Mouse (Mus musculus) liver, adult 2 months (tissue): ENCODE results near the gene Ahsa1. TPM values are rescaled to one million over a fixed set of nuclear protein-coding genes. Genes with fewer than 3 reads are reported as not detected.
"Not testable (repeated sequence)": the region's sequence is repeated elsewhere in the genome, so short reads cannot be mapped to it uniquely, and the experiment has no call there.

ENCODE experiments used
- DNase-seq: peaks from one replicate; pipeline ENCODE4 v3.0.0-alpha.2; 2011; ENCODE audit warnings: low read depth, low spot score; ENCODE audit errors: extremely low read depth
- H3K27ac ChIP-seq: fragments of 200-500 bp; replicated peaks from 2 replicates; pipeline ENCODE4 v1.5.1; 2012; ENCODE audit warnings: low read depth, mild to moderate bottlenecking, control low read depth, inconsistent platforms, low read length; ENCODE audit not compliant: insufficient read depth
- H3K27me3 ChIP-seq: fragments of 200-500 bp; 2 replicates; pipeline ENCODE4 v1.6.1; 2012; ENCODE audit warnings: mild to moderate bottlenecking, moderate library complexity, low read length, inconsistent platforms; ENCODE audit not compliant: control insufficient read depth, insufficient read depth
- H3K36me3 ChIP-seq: fragments of 200-500 bp; 2 replicates; pipeline ENCODE4 v1.6.1; 2012; ENCODE audit warnings: low read length, inconsistent platforms; ENCODE audit not compliant: control insufficient read depth, insufficient read depth
- H3K4me1 ChIP-seq: fragments of 200-500 bp; 2 replicates; pipeline ENCODE4 v1.6.1; 2011; ENCODE audit warnings: low read length; ENCODE audit not compliant: control insufficient read depth, insufficient read depth
- H3K4me3 ChIP-seq: fragments of 200-500 bp; 2 replicates; pipeline ENCODE4 v1.5.1; 2011; ENCODE audit warnings: low read depth, mild to moderate bottlenecking, control low read depth, low read length, moderate library complexity; ENCODE audit not compliant: insufficient read depth
- H3K79me2 ChIP-seq: fragments of 200-500 bp; 2 replicates; pipeline ENCODE4 v1.6.1; 2012; ENCODE audit warnings: inconsistent platforms, mild to moderate bottlenecking, low read length, moderate library complexity; ENCODE audit not compliant: control insufficient read depth, insufficient read depth
- H3K9ac ChIP-seq: fragments of 200-500 bp; 2 replicates; pipeline ENCODE4 v1.6.1; 2012; ENCODE audit warnings: low read depth, mild to moderate bottlenecking, control low read depth, inconsistent platforms, low read length
- CTCF ChIP-seq: fragments of 200-500 bp; IDR thresholded peaks from 2 replicates; pipeline ENCODE4 v1.5.1; 2011; ENCODE audit warnings: low read depth, low read length, control low read depth
- POLR2A ChIP-seq: fragments of 200-500 bp; IDR thresholded peaks from 2 replicates; pipeline ENCODE4 v1.6.1; 2011; ENCODE audit warnings: low read length, control low read depth; ENCODE audit not compliant: insufficient read depth; ENCODE audit errors: extremely low read depth
- WGBS: fragments of 180-500 bp; shearing (Covaris S2); methylation state at CpG from one replicate; pipeline ENCODE4 v1.1.7; 2018; 5-methylcytosine and 5-hydroxymethylcytosine counted together
- polyA plus RNA-seq: library from polyadenylated mRNA; depleted of rRNA; stranded (reverse); fragments of >200 nt; gene quantifications from 2 replicates; pipeline ENCODE4 v1.2.3, GENCODE M21; 2012
- total RNA-seq: library from RNA; depleted of rRNA; stranded (reverse); fragments of >200 nt; gene quantifications from 2 replicates; pipeline ENCODE4 v1.2.3, GENCODE M21; 2014

Ahsa1 gene
- total and polyA plus RNA-seq, 2 experiments, result 67.4 to 92.9 TPM

DNA sequence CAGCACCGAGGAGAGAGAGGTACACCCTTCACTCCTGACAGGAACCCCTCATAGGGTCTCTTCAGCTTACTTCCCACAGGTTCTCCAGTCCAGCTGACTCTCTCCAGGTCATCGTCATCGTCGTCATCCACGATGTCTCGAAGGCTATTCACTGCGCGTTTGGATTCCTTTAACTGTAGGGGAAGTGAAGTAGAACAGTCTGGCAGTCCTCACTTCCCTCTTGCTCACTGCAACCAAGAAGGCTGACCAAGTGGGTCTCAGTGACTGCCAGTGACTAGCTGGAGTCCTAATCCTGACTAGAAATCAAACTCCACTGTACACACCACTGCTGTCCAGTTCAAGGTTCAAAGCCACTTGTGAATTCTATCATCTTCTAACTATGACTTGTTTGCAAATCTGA lies 5.7 kb upstream of the Ahsa1 start:
- no peak for DNase-seq
- WGBS, result 94% methylated on average over 8 of the region's 8 CpGs
- TF ChIP-seq CTCF, result no peak
- no peak for TF ChIP-seq POLR2A
- H3K4me3 ChIP-seq, result no peak overlapping the region
- H3K36me3 ChIP-seq, result peaks cover 45% of the 10 kb centered on the region
- no peak overlapping the region for H3K9ac ChIP-seq
- H3K27ac ChIP-seq, result no peak overlapping the region
- H3K27me3 ChIP-seq, result no peaks in the 10 kb centered on the region
- no peaks in the 10 kb centered on the region for H3K79me2 ChIP-seq
- no peaks in the 10 kb centered on the region for H3K4me1 ChIP-seq

DNA sequence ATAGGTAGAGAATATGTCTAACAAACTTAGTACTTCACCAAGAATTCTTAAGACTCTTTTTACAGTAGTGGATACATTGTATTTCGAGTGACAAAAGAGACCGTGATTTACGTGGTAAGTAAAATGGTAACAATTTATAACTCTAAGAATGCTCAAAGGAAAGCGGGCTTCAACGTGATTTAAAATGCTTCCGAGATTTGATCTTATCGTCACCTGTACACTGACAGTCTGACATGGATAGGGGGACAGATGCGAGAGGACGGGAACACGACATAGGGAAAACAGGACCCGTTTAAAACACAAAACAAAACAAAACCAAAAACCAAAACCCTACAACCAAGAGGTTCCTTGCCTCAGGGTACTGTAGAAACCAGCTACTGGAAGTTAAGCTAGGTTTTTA lies 835 bp upstream of the Ahsa1 start:
- Histone ChIP-seq H3K27me3 (no peaks in the 10 kb centered on the region), H3K4me1 (peaks cover 8% of the 10 kb centered on the region; the same call in 1 of the 2 replicates), H3K36me3 (peaks cover 28% of the 10 kb centered on the region), H3K4me3 (peak overlapping the region; percentile 82), H3K9ac (peak overlapping the region; percentile 86), H3K79me2 (no peaks in the 10 kb centered on the region; the same call in 1 of the 2 replicates), H3K27ac (no peak overlapping the region; the same call in 1 of the 2 replicates)
- WGBS, result 13% methylated on average over 11 of the region's 11 CpGs
- DNase-seq, result no peak
- TF ChIP-seq POLR2A (no peak), CTCF (no peak)

DNA sequence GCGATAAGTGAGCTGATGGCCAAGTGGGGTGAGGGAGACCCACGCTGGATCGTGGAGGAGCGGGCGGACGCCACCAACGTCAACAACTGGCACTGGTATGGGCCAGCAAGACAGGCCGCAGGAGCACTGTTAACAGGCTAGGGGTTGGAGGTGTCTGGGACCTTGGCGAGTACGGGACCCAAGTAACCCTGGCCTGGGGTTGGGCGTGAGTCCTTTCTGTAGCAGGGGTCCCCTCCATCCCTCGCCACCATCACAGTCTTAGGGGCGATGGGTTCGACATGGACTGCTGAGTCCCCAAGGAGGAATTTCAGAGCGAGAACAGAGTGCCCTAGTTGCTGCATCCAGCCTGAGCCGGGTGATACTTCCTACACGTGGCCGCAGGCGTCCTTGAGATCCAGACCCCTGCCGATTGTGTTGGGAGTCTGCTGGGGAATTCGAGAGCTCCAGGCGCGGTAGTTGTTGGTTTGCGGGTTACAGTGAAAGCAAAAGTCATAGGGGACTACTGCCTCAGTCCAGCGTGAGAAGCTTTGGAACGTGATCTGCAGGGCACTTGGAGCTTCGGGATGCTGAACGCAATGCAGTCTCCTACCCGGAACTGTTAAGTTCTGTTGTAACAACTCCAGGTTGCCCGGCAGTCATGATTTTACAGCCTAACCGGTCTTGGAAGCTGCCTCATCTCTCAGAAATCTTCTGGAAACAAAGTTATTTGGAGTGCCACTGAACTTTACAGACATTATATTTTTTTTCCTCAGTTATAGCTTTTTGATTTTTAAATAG lies 736 bp downstream of the Ahsa1 start:
- H3K4me1 ChIP-seq, result peaks cover 8% of the 10 kb centered on the region; the same call in 1 of the 2 replicates
- no peak for TF ChIP-seq POLR2A
- no peak for TF ChIP-seq CTCF
- H3K9ac ChIP-seq, result peak overlapping the region; percentile 94
- no peak for DNase-seq
- peak overlapping the region; percentile 89 for H3K4me3 ChIP-seq
- no peaks in the 10 kb centered on the region; the same call in 1 of the 2 replicates for H3K79me2 ChIP-seq
- WGBS, result under 1% methylated on average over 31 of the region's 31 CpGs
- H3K36me3 ChIP-seq, result peaks cover 31% of the 10 kb centered on the region
- H3K27me3 ChIP-seq, result no peaks in the 10 kb centered on the region
- peak overlapping the region; percentile 84 for H3K27ac ChIP-seq

DNA sequence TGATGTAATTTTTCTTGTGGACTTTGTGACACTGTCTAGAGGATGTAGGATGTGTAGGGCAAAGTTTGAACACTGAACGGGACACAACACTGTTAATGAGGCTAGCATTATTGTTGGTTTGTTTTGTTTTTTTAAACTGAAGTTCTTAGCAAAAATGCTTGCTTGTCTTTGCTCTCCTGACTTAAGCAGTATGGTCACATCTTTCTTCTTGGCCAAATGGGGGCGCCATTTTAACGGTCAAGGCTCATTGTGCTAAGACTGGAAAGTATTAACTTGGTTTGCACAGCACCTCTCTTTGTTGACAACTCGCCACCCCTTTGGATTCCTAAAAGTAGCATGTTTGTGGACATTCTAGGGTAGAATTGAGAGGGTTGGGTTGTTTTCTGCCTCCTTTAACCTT lies 1.4 kb downstream of the Ahsa1 start:
- no peaks in the 10 kb centered on the region for H3K27me3 ChIP-seq
- no peak overlapping the region; the same call in 1 of the 2 replicates for H3K4me3 ChIP-seq
- no peak overlapping the region for H3K27ac ChIP-seq
- TF ChIP-seq CTCF (peak; percentile 27; the same call in 1 of the 2 replicates), POLR2A (no peak)
- no peak overlapping the region for H3K9ac ChIP-seq
- peaks cover 8% of the 10 kb centered on the region; the same call in 1 of the 2 replicates for H3K4me1 ChIP-seq
- peaks cover 38% of the 10 kb centered on the region for H3K36me3 ChIP-seq
- no peaks in the 10 kb centered on the region; the same call in 1 of the 2 replicates for H3K79me2 ChIP-seq
- peak; percentile 36 for DNase-seq
- WGBS, result 9% methylated on average over 4 of the region's 4 CpGs

DNA sequence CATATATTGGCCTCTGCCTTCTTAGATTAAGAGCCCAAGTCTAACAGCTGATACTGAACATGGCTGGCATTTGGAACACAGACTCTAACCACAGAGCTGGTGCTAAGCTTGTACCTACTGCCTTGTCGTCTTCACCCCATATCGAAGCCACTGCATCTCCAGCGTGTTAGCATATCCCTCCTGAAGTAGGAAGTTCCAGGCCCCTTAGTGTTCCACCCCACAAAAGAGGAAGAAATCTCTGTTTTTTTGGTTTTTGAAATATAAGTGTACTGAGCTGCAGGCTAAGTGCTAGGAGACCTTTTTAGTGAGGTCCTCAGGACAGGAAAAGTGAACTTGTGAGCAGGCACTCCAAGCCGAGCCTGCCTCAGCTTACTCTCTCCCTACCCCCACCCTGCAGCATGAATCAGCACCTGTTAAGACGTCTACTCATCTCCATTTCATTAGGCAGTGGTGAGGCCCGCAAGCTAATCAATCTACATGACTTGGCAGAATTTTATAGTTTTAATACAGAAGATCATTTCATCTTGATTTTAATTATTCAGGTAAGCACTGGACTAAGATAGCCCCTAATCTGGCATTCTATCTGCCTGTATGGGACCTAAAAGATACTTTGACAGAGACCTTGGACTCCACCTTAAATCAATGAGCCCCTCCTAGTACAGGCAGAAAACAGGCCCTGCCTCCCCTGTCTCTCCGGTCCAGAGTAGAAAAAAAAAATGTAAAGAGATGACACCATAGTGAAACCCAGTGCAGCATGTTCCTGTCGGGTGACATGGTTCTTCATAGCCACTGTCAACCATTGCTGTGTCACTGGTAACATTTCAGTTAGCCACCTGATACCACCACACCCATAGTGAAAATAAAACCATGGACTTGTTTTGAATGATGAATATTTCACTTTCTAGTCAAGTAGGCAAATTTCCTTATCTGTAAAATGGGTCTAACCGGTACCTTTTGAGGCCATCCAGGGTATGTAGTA lies 8.9 kb downstream of the Ahsa1 start:
- DNase-seq, result no peak
- Histone ChIP-seq H3K4me1 (no peaks in the 10 kb centered on the region), H3K9ac (no peak overlapping the region), H3K36me3 (peaks cover 52% of the 10 kb centered on the region), H3K27me3 (no peaks in the 10 kb centered on the region), H3K27ac (no peak overlapping the region), H3K79me2 (no peaks in the 10 kb centered on the region), H3K4me3 (no peak overlapping the region)
- WGBS, result 79% methylated on average over 9 of the region's 9 CpGs
- no peak for TF ChIP-seq POLR2A
- TF ChIP-seq CTCF, result no peak

DNA sequence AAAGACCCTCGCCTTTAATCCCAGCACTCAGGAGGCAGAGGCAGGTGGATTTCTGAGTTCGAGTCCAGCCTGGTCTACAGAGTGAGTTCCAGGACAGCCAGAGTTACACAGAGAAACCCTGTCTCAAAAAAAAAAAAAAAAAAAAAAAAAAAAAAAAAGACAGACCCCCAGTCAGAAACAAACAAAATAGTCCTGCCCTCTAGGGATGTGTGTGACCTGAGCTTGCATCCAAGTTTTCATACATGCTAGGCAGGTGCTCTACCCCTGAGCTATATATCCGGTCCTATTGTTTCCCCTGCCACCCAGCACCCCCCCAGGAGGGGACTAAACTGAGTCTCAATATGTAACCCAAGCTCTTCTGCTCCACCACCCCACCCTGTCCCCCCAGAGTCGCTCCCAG lies 11.0 kb downstream of the Ahsa1 start:
- H3K4me1 ChIP-seq, H3K27me3 ChIP-seq, DNase-seq, H3K27ac ChIP-seq, H3K79me2 ChIP-seq, H3K4me3 ChIP-seq, H3K9ac ChIP-seq: not testable (repeated sequence)
- 94% methylated on average over 4 of the region's 4 CpGs for WGBS
- peaks cover 33% of the 10 kb centered on the region for H3K36me3 ChIP-seq
